Mouse (Mus musculus) hindbrain, postnatal 0 days (tissue): ENCODE measurements around the gene Arfgap2. TPM values are rescaled to one million over a fixed set of nuclear protein-coding genes. Genes with fewer than 3 reads are reported as not detected.

Source experiments
- ATAC-seq: fragments of 200-750 bp; cut with Nextera tagmentation; 2 replicates; pipeline ENCODE4 v1.8.0; 2017; ENCODE audit warnings: mild to moderate bottlenecking, moderate TSS enrichment, moderate library complexity
- DNase-seq: peaks from one replicate; pipeline ENCODE4 v3.0.0-alpha.2; 2015; ENCODE audit warnings: low spot score
- H3K27ac ChIP-seq: fragments of 300-500 bp; sonication (generic); 2 replicates; pipeline ENCODE4 v1.5.1; 2014; ENCODE audit warnings: mild to moderate bottlenecking
- H3K27me3 ChIP-seq: fragments of 300-500 bp; sonication (generic); 2 replicates; pipeline ENCODE4 v1.6.1; 2014; ENCODE audit warnings: low read length, mixed read lengths; ENCODE audit not compliant: insufficient read depth
- H3K36me3 ChIP-seq: fragments of 300-500 bp; sonication (generic); 2 replicates; pipeline ENCODE4 v1.6.1; 2014; ENCODE audit warnings: low read length, mixed read lengths; ENCODE audit not compliant: insufficient read depth
- H3K4me1 ChIP-seq: fragments of 300-500 bp; sonication (generic); 2 replicates; pipeline ENCODE4 v1.6.1; 2014; ENCODE audit warnings: antibody characterized with exemption, low read length, mixed read lengths; ENCODE audit not compliant: insufficient read depth
- H3K4me2 ChIP-seq: fragments of 300-500 bp; sonication (generic); 2 replicates; pipeline ENCODE4 v1.6.1; 2014; ENCODE audit warnings: low read depth, mild to moderate bottlenecking, low read length, moderate library complexity, mixed read lengths
- H3K4me3 ChIP-seq: fragments of 300-500 bp; sonication (generic); 2 replicates; pipeline ENCODE4 v1.5.1; 2014; ENCODE audit warnings: low read length
- H3K9ac ChIP-seq: fragments of 300-500 bp; sonication (generic); replicated peaks from 2 replicates; pipeline ENCODE4 v1.6.1; 2014; ENCODE audit warnings: mild to moderate bottlenecking, low read length, moderate library complexity, mixed read lengths
- H3K9me3 ChIP-seq: fragments of 300-500 bp; sonication (generic); 2 replicates; pipeline ENCODE4 v1.6.1; 2016; ENCODE audit warnings: low read length, mixed read lengths
- CTCF ChIP-seq: IDR thresholded peaks from 2 replicates; pipeline ENCODE4 v1.5.1; 2016; ENCODE audit warnings: antibody characterized with exemption, control low read depth, low read depth
- WGBS: fragments of 180-500 bp; shearing (Covaris S2); extraction: QIAGEN DNeasy Blood & Tissue Kit; methylation state at CpG from one replicate; pipeline ENCODE4 v1.1.7; 2014; 5-methylcytosine and 5-hydroxymethylcytosine counted together
- polyA plus RNA-seq: library from polyadenylated mRNA; unstranded; fragments of >200 nt; fragmentation: Nextera tagmentation; extraction: Ambion mirVana; gene quantifications from 2 replicates; pipeline ENCODE4 v1.2.1, GENCODE M21; 2015
- total RNA-seq: library from RNA; depleted of rRNA; stranded (reverse); fragments of >200 nt; gene quantifications from 2 replicates; pipeline ENCODE4 v1.2.3, GENCODE M21; 2014

Arfgap2 gene
- total and polyA plus RNA-seq, 2 experiments from 2014 or later: 53.8 to 54.4 TPM

DNA sequence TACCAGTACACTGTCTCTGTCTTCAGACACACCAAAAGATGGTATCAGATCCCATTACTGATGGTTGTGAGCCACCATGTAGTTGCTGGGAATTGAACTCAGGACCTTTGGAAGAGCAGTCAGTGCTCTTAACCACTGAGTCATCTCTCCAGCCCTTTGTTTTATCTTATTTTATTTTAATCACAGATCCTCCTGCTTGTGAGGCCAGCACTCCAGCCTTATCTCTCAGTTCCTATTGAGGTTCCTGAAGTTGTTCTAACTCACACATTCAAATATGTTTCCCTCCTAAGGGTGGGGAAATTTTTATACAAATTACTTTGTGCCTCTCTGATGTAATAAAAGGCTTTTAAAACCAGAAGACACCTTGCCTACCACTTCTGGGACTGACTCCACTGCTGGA is 41.8 kb downstream of the Arfgap2 start:
- H3K4me3 ChIP-seq: no peak overlapping the region
- no peak overlapping the region for H3K27ac ChIP-seq
- ATAC-seq (no peak), DNase-seq (no peak)
- H3K4me1 ChIP-seq: no peaks in the 10 kb centered on the region
- no peaks in the 10 kb centered on the region for H3K9me3 ChIP-seq
- no peaks in the 10 kb centered on the region for H3K36me3 ChIP-seq
- no peaks in the 10 kb centered on the region for H3K27me3 ChIP-seq
- TF ChIP-seq CTCF: no peak
- no peak overlapping the region for H3K4me2 ChIP-seq
- H3K9ac ChIP-seq: no peak overlapping the region

DNA sequence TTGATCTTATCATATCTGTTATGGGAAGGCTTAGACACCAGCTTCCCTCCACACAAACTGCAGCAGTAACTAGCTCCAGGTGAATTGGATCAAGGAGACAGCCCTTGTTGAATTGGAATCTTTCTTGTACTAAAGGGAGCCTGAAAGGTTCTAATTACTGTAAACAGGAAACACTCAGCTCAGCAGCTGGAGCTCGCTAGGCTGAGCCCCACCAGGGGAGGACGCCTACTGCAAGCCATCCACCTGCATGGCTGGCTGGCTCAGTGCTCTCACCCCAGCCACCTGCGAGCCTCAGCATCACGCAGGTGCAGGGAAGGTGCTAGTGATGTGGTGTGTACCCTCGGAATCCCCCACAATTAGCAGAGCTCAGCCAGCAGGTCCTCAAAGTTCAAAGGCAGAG is 43.9 kb downstream of the Arfgap2 start:
- Histone ChIP-seq H3K4me2 (no peak overlapping the region), H3K27ac (no peak overlapping the region), H3K9me3 (no peaks in the 10 kb centered on the region), H3K36me3 (no peaks in the 10 kb centered on the region), H3K4me3 (no peak overlapping the region), H3K9ac (no peak overlapping the region), H3K4me1 (peaks cover 6% of the 10 kb centered on the region; the same call in 1 of the 2 replicates), H3K27me3 (no peaks in the 10 kb centered on the region)
- no peak for TF ChIP-seq CTCF
- WGBS: 72% methylated on average over 5 of the region's 5 CpGs
- DNase-seq (no peak), ATAC-seq (no peak)

DNA sequence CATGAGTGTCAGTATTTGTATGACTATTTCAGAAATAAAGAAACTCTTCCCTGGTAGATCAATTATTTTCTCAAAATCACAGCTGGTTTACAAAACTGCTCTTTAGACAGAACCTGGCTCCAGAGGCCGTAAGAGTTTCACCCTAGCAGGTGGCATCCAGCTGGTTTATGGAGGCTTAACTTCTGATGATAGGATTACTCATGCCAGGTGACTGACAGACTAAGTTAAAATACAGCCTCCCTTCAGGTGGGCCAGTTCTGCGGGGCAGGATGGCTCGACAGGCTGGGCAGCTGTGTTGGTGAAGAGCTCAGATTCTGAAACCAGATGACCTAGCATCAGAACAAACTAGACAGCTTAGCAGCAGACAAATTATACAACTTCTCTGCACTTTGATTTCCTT is 44.8 kb downstream of the Arfgap2 start:
- Histone ChIP-seq H3K36me3 (no peaks in the 10 kb centered on the region), H3K9ac (no peak overlapping the region), H3K4me2 (no peak overlapping the region), H3K9me3 (no peaks in the 10 kb centered on the region), H3K4me3 (no peak overlapping the region), H3K27ac (no peak overlapping the region), H3K27me3 (no peaks in the 10 kb centered on the region), H3K4me1 (peaks cover 6% of the 10 kb centered on the region; the same call in 1 of the 2 replicates)
- DNase-seq (no peak), ATAC-seq (no peak)
- 71% methylated on average over 3 of the region's 3 CpGs for WGBS
- no peak for TF ChIP-seq CTCF

GRCm38 (mm10) chr2:91312578-91313311 is 48.0 kb downstream of the Arfgap2 start:
- no peaks in the 10 kb centered on the region for H3K36me3 ChIP-seq
- no peak overlapping the region for H3K4me2 ChIP-seq
- H3K9ac ChIP-seq: no peak overlapping the region
- no peaks in the 10 kb centered on the region for H3K9me3 ChIP-seq
- H3K27ac ChIP-seq: peak overlapping the region; percentile 42; the same call in 1 of the 2 replicates
- no peaks in the 10 kb centered on the region for H3K27me3 ChIP-seq
- TF ChIP-seq CTCF: no peak
- H3K4me1 ChIP-seq: peaks cover 6% of the 10 kb centered on the region; the same call in 1 of the 2 replicates
- no peak for DNase-seq
- ATAC-seq: peak; percentile 63; the same call in 1 of the 2 replicates
- 28% methylated on average over 10 of the region's 10 CpGs for WGBS
- no peak overlapping the region for H3K4me3 ChIP-seq

DNA sequence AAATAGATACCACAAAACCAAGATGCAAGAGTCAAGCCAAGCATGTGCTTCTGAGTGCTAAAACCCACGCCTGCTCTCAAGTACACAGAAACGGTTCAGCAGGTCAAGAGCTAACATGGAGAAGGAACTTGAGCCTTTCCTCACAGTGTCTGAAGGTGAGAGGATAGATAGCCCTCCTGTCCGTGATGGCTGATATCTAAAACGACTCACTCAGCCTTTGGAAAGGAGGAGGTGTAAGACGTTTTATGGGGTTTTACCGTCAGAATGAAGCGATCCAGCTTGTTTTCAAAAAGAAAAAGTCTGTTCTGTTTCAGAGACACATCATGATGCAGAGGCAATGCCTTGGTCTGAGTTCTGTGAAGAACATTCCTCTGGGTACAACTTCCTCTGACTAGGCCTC is 49.4 kb downstream of the Arfgap2 start:
- no peak for TF ChIP-seq CTCF
- no peaks in the 10 kb centered on the region for H3K36me3 ChIP-seq
- H3K9me3 ChIP-seq: no peaks in the 10 kb centered on the region
- peaks cover 6% of the 10 kb centered on the region; the same call in 1 of the 2 replicates for H3K4me1 ChIP-seq
- no peak overlapping the region for H3K4me2 ChIP-seq
- no peak overlapping the region for H3K9ac ChIP-seq
- DNase-seq (no peak), ATAC-seq (no peak)
- H3K4me3 ChIP-seq: no peak overlapping the region
- no peaks in the 10 kb centered on the region for H3K27me3 ChIP-seq
- no peak overlapping the region for H3K27ac ChIP-seq
- WGBS: 95% methylated on average over 7 of the region's 7 CpGs

GRCm38 (mm10) chr2:91320559-91321529 is 56.1 kb downstream of the Arfgap2 start:
- H3K9me3 ChIP-seq: no peaks in the 10 kb centered on the region
- TF ChIP-seq CTCF: no peak

More at GRCm38 (mm10) chr2:91320559-91321529, 56.1 kb downstream of the Arfgap2 start:
- H3K4me2 ChIP-seq: no peak overlapping the region
- H3K36me3 ChIP-seq: no peaks in the 10 kb centered on the region
- ATAC-seq: no peak
- WGBS: 83% methylated on average over 10 of the region's 10 CpGs
- DNase-seq: no peak
- no peak overlapping the region for H3K4me3 ChIP-seq
- no peak overlapping the region for H3K27ac ChIP-seq
- H3K4me1 ChIP-seq: peaks cover 10% of the 10 kb centered on the region; the same call in 1 of the 2 replicates
- H3K27me3 ChIP-seq: no peaks in the 10 kb centered on the region
- no peak overlapping the region for H3K9ac ChIP-seq
